Mouse (Mus musculus): ENCODE measurements around the gene Atrn. TPM values are rescaled to one million over a fixed set of nuclear protein-coding genes. Genes with fewer than 3 reads are reported as not detected.

Gene Atrn
- polyA plus RNA-seq, 1 experiment from 2014 or later, result 10.8 TPM

- peaks cover 72% of the 10 kb centered on the region for H3K27me3 ChIP-seq
- WGBS, result 3% methylated on average over 10 of the region's 10 CpGs
- no peak overlapping the region for H3K9ac ChIP-seq (replicated peaks)
- no peaks in the 10 kb centered on the region for H3K9me3 ChIP-seq
- H3K27ac ChIP-seq, result no peak overlapping the region
- H3K4me1 ChIP-seq (replicated peaks), result peaks cover 56% of the 10 kb centered on the region
- H3K36me3 ChIP-seq, result no peaks in the 10 kb centered on the region
- peak overlapping the region; percentile 59 for H3K4me2 ChIP-seq
- H3K4me3 ChIP-seq (replicated peaks), result no peak overlapping the region
- ATAC-seq (ENCODE audit: insufficient number of reproducible peaks, insufficient read depth, low FRiP score, low TSS enrichment, low read depth), result no peak
Measured at GRCm38 (mm10) chr2:131056191-131056590, 149.9 kb downstream of the Atrn start.

- H3K27ac ChIP-seq, result no peak overlapping the region
- 93% methylated on average over 8 of the region's 8 CpGs for WGBS
- H3K27me3 ChIP-seq, result peaks cover 72% of the 10 kb centered on the region
- peaks cover 65% of the 10 kb centered on the region for H3K4me1 ChIP-seq (replicated peaks)
- no peak overlapping the region for H3K4me2 ChIP-seq
- H3K9me3 ChIP-seq, result 0 out of 2 replicates have a peak, but pooled peaks cover 4% of the 10 kb centered on the region
- no peak overlapping the region for H3K9ac ChIP-seq (replicated peaks)
- H3K36me3 ChIP-seq, result no peaks in the 10 kb centered on the region
- H3K4me3 ChIP-seq (replicated peaks), result no peak overlapping the region
- ATAC-seq (ENCODE audit: insufficient number of reproducible peaks, insufficient read depth, low FRiP score, low TSS enrichment, low read depth), result no peak
Measured at GRCm38 (mm10) chr2:131058672-131059071, 152.4 kb downstream of the Atrn start.

- WGBS, result 60% methylated on average over 1 of the region's 1 CpGs
Measured at GRCm38 (mm10) chr2:131059377-131059776, 153.1 kb downstream of the Atrn start.

GRCm38 (mm10) chr2:131059781-131060540, 153.7 kb downstream of the Atrn start:
- no peaks in the 10 kb centered on the region for H3K36me3 ChIP-seq
- H3K9me3 ChIP-seq, result 0 out of 2 replicates have a peak, but pooled peaks cover 4% of the 10 kb centered on the region
- peaks cover 53% of the 10 kb centered on the region for H3K4me1 ChIP-seq (replicated peaks)
- WGBS, result 56% methylated on average over 9 of the region's 9 CpGs
- H3K27me3 ChIP-seq, result peaks cover 71% of the 10 kb centered on the region
- H3K4me2 ChIP-seq, result peak overlapping the region; percentile 27
- no peak overlapping the region for H3K4me3 ChIP-seq (replicated peaks)
- H3K27ac ChIP-seq, result peak overlapping the region; percentile 82
- ATAC-seq (ENCODE audit: insufficient number of reproducible peaks, insufficient read depth, low FRiP score, low TSS enrichment, low read depth), result peak; percentile 27; the same call in 1 of the 2 replicates
- H3K9ac ChIP-seq (replicated peaks), result no peak overlapping the region

More at GRCm38 (mm10) chr2:131059377-131059776, 153.1 kb downstream of the Atrn start:
- Histone ChIP-seq H3K36me3 (no peaks in the 10 kb centered on the region), H3K9ac (replicated peaks) (no peak overlapping the region), H3K4me3 (replicated peaks) (no peak overlapping the region), H3K4me1 (replicated peaks) (peaks cover 58% of the 10 kb centered on the region), H3K27ac (peak overlapping the region; percentile 82), H3K9me3 (0 out of 2 replicates have a peak, but pooled peaks cover 4% of the 10 kb centered on the region), H3K4me2 (peak overlapping the region; percentile 27; the same call in 1 of the 2 replicates), H3K27me3 (peaks cover 71% of the 10 kb centered on the region)
- no peak for ATAC-seq (ENCODE audit: insufficient number of reproducible peaks, insufficient read depth, low FRiP score, low TSS enrichment, low read depth)

- Histone ChIP-seq H3K27me3 (peaks cover 65% of the 10 kb centered on the region), H3K4me3 (replicated peaks) (no peak overlapping the region), H3K4me1 (replicated peaks) (peaks cover 45% of the 10 kb centered on the region), H3K27ac (peak overlapping the region; percentile 82), H3K9ac (replicated peaks) (no peak overlapping the region), H3K36me3 (no peaks in the 10 kb centered on the region), H3K9me3 (0 out of 2 replicates have a peak, but pooled peaks cover 4% of the 10 kb centered on the region), H3K4me2 (0 out of 2 replicates have a peak overlapping the region, but pooled peaks have one; percentile 15)
- no peak; the same call in 1 of the 2 replicates for ATAC-seq (ENCODE audit: insufficient number of reproducible peaks, insufficient read depth, low FRiP score, low TSS enrichment, low read depth)
- WGBS, result 43% methylated on average over 6 of the region's 6 CpGs
Measured at GRCm38 (mm10) chr2:131060784-131061183, 154.5 kb downstream of the Atrn start.

- H3K27me3 ChIP-seq, result peaks cover 63% of the 10 kb centered on the region
- no peak overlapping the region for H3K27ac ChIP-seq
Measured at GRCm38 (mm10) chr2:131061607-131062006, 155.3 kb downstream of the Atrn start.

DNA sequence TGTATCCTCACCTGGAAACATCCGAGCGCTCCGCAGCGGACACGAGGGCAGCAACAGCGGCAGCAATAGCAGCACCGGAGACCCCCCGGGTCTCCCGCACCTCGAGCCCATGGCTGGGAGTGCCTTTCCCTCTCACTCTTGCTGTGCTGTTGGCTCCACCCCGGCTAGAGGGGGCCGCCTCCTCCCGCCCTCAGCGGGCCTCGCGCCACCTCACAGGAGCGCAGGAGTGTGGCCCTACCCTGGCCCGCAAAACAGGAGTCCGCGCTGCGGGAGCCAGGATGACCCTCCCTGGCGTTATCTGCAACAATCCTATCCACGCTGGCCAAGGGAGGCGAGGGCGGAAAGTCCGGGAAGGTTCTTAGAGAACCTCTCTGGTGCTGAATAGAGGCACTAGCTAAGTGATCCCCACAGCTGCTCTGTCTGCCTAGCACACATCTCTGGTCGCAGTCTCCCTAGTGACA, 157.1 kb downstream of the Atrn start, which contains the start of gene Adam33:
TSS of gene Adam33 (minus strand) at position 411 of the 461 bp plus-strand sequence.
- Histone ChIP-seq H3K4me1 (replicated peaks) (peaks cover 39% of the 10 kb centered on the region), H3K27me3 (peaks cover 47% of the 10 kb centered on the region), H3K27ac (no peak within 1 kb of the TSS)

More at GRCm38 (mm10) chr2:131061607-131062006, 155.3 kb downstream of the Atrn start:
- 0 out of 2 replicates have a peak, but pooled peaks cover 4% of the 10 kb centered on the region for H3K9me3 ChIP-seq
- WGBS, result 64% methylated on average over 5 of the region's 5 CpGs
- H3K4me1 ChIP-seq (replicated peaks), result peaks cover 39% of the 10 kb centered on the region
- no peak for ATAC-seq (ENCODE audit: insufficient number of reproducible peaks, insufficient read depth, low FRiP score, low TSS enrichment, low read depth)
- no peak overlapping the region for H3K9ac ChIP-seq (replicated peaks)
- no peak overlapping the region for H3K4me3 ChIP-seq (replicated peaks)
- no peak overlapping the region for H3K4me2 ChIP-seq
- H3K36me3 ChIP-seq, result no peaks in the 10 kb centered on the region

GRCm38 (mm10) chr2:131066342-131066741, 160.0 kb downstream of the Atrn start:
- Histone ChIP-seq H3K36me3 (no peaks in the 10 kb centered on the region), H3K4me1 (replicated peaks) (peaks cover 24% of the 10 kb centered on the region), H3K9me3 (0 out of 2 replicates have a peak, but pooled peaks cover 4% of the 10 kb centered on the region), H3K4me3 (replicated peaks) (no peak overlapping the region), H3K9ac (replicated peaks) (no peak overlapping the region), H3K27me3 (peaks cover 43% of the 10 kb centered on the region), H3K27ac (no peak overlapping the region), H3K4me2 (no peak overlapping the region)
- ATAC-seq (ENCODE audit: insufficient number of reproducible peaks, insufficient read depth, low FRiP score, low TSS enrichment, low read depth), result no peak
- WGBS, result 72% methylated on average over 9 of the region's 9 CpGs

More for the DNA sequence above, 157.1 kb downstream of the Atrn start, which contains the start of gene Adam33:
- Histone ChIP-seq H3K9ac (replicated peaks) (peak within 1 kb of the TSS; percentile 37; the same call in 1 of the 2 replicates), H3K4me2 (peak within 1 kb of the TSS; percentile 63), H3K4me3 (replicated peaks) (peak within 1 kb of the TSS; percentile 33), H3K9me3 (0 out of 2 replicates have a peak, but pooled peaks cover 4% of the 10 kb centered on the region), H3K36me3 (no peaks in the 10 kb centered on the region)
- WGBS, result 1% methylated on average over 27 of the region's 27 CpGs
- ATAC-seq (ENCODE audit: insufficient number of reproducible peaks, insufficient read depth, low FRiP score, low TSS enrichment, low read depth), result peak; percentile 63; the same call in 1 of the 2 replicates

DNA sequence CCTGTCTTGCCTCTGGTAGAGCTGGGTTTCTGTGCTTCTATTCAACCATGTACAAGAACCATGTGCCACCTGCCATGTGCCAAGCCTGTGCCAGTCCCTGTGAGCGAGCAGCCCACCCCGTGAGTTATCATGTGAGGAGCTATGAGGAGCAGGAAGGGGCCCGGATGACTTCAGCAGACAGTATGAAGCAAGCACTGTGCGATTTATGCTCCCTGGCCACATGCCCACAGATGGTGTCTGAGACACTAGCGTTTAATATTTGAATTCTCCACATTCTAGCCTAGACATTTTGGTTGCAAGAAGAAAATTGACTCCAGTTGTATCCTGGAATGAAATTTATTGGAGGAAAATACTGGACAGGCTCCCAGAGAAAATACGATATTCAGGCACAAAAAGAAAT, 161.2 kb downstream of the Atrn start:
- 71% methylated on average over 6 of the region's 6 CpGs for WGBS
- peaks cover 32% of the 10 kb centered on the region for H3K27me3 ChIP-seq
- ATAC-seq (ENCODE audit: insufficient number of reproducible peaks, insufficient read depth, low FRiP score, low TSS enrichment, low read depth), result no peak

DNA sequence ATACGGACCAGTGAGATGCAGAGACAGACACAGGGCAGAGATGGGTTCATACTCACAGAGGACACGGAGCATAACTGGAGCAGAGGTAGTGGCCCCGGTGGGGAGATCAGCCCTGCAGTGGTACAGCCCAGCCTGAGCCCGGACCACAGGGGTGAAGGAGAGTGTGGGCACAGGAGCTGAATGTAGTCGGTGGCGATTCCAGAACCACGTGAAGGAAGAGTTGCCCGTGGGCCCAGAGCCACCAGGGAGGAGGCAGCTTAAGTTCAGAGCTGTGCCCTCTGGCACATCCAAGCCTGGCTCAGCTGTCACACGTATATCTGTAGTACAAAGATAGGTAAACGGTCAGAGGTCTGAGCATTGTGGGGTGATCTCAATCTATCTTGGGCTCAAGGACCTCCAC, 166.2 kb downstream of the Atrn start:
- Histone ChIP-seq H3K4me1 (replicated peaks) (peaks cover 10% of the 10 kb centered on the region; the same call in 1 of the 2 replicates), H3K9ac (replicated peaks) (no peak overlapping the region), H3K4me2 (no peak overlapping the region), H3K4me3 (replicated peaks) (no peak overlapping the region), H3K9me3 (no peaks in the 10 kb centered on the region), H3K27ac (no peak overlapping the region), H3K27me3 (peaks cover 5% of the 10 kb centered on the region; the same call in 1 of the 2 replicates), H3K36me3 (no peaks in the 10 kb centered on the region)
- ATAC-seq (ENCODE audit: insufficient number of reproducible peaks, insufficient read depth, low FRiP score, low TSS enrichment, low read depth), result no peak
- WGBS, result 83% methylated on average over 10 of the region's 10 CpGs

More for the DNA sequence above, 161.2 kb downstream of the Atrn start:
- H3K9ac ChIP-seq (replicated peaks), result no peak overlapping the region
- H3K4me3 ChIP-seq (replicated peaks), result no peak overlapping the region
- H3K4me1 ChIP-seq (replicated peaks), result peaks cover 21% of the 10 kb centered on the region
- H3K4me2 ChIP-seq, result no peak overlapping the region
- no peaks in the 10 kb centered on the region for H3K9me3 ChIP-seq
- H3K27ac ChIP-seq, result no peak overlapping the region
- no peaks in the 10 kb centered on the region for H3K36me3 ChIP-seq
